Mouse (Mus musculus) limb, embryonic 12.5 days (tissue): ENCODE data around the gene Ube2v1. TPM values are rescaled to one million over a fixed set of nuclear protein-coding genes. Genes with fewer than 3 reads are reported as not detected.
A peak's percentile ranks its signal among the peaks of the same experiment; 100 is the strongest.

Source experiments
- ATAC-seq: fragments of 200-750 bp; cut with Nextera tagmentation; 2 replicates; pipeline ENCODE4 v1.8.0; 2017; ENCODE audit warnings: low read depth, moderate TSS enrichment; ENCODE audit not compliant: insufficient number of reproducible peaks, insufficient read depth, low FRiP score, low TSS enrichment
- H3K27ac ChIP-seq: fragments of 300-500 bp; sonication (generic); 2 replicates; pipeline ENCODE4 v1.5.1; 2016; ENCODE audit warnings: mild to moderate bottlenecking, moderate library complexity
- H3K27me3 ChIP-seq: fragments of 300-500 bp; sonication (generic); 2 replicates; pipeline ENCODE4 v1.6.1; 2016; ENCODE audit warnings: mild to moderate bottlenecking, moderate library complexity
- H3K36me3 ChIP-seq: fragments of 300-500 bp; sonication (generic); 2 replicates; pipeline ENCODE4 v1.6.1; 2016; ENCODE audit warnings: mild to moderate bottlenecking, moderate library complexity
- H3K4me1 ChIP-seq: fragments of 300-500 bp; sonication (generic); replicated peaks from 2 replicates; pipeline ENCODE4 v1.6.1; 2016
- H3K4me2 ChIP-seq: fragments of 300-500 bp; sonication (generic); 2 replicates; pipeline ENCODE4 v1.6.1; 2016; ENCODE audit warnings: mild to moderate bottlenecking, moderate library complexity
- H3K4me3 ChIP-seq: fragments of 300-500 bp; sonication (generic); replicated peaks from 2 replicates; pipeline ENCODE4 v1.5.1; 2016; ENCODE audit warnings: mild to moderate bottlenecking
- H3K9ac ChIP-seq: fragments of 300-500 bp; sonication (generic); replicated peaks from 2 replicates; pipeline ENCODE4 v1.6.1; 2016; ENCODE audit warnings: mild to moderate bottlenecking, moderate library complexity
- H3K9me3 ChIP-seq: fragments of 300-500 bp; sonication (generic); 2 replicates; pipeline ENCODE4 v1.6.1; 2016; ENCODE audit warnings: mild to moderate bottlenecking, moderate library complexity
- WGBS: fragments of 180-500 bp; shearing (Covaris S2); methylation state at CpG from one replicate; pipeline ENCODE4 v1.1.7; 2016; 5-methylcytosine and 5-hydroxymethylcytosine counted together
- polyA plus RNA-seq: library from polyadenylated mRNA; unstranded; fragments of >200 nt; fragmentation: Nextera tagmentation; extraction: Ambion mirVana; gene quantifications from 2 replicates; pipeline ENCODE4 v1.2.1, GENCODE M21; 2016

The Ube2v1 gene
- polyA plus RNA-seq, 1 experiment from 2014 or later, result 267 TPM

GRCm38 (mm10) chr2:167588774-167589577, 42.9 kb downstream of the Ube2v1 start:
- WGBS, result 16% methylated on average over 21 of the region's 21 CpGs
- ATAC-seq, result no peak
- H3K36me3 ChIP-seq, result no peaks in the 10 kb centered on the region
- peaks cover 49% of the 10 kb centered on the region for H3K4me1 ChIP-seq
- peak overlapping the region; percentile 28; the same call in 1 of the 2 replicates for H3K9ac ChIP-seq
- H3K4me2 ChIP-seq, result peak overlapping the region; percentile 27
- no peaks in the 10 kb centered on the region for H3K9me3 ChIP-seq
- no peak overlapping the region for H3K4me3 ChIP-seq
- H3K27ac ChIP-seq, result peak overlapping the region; percentile 50; the same call in 1 of the 2 replicates
- H3K27me3 ChIP-seq, result no peaks in the 10 kb centered on the region

- ATAC-seq, result no peak
- Histone ChIP-seq H3K27ac (peak overlapping the region; percentile 53), H3K4me1 (peaks cover 62% of the 10 kb centered on the region)
Observed at GRCm38 (mm10) chr2:167586976-167587375, 44.9 kb downstream of the Ube2v1 start.

GRCm38 (mm10) chr2:167586041-167586440, 45.9 kb downstream of the Ube2v1 start:
- no peaks in the 10 kb centered on the region for H3K27me3 ChIP-seq
- WGBS, result 8% methylated on average over 8 of the region's 8 CpGs
- no peak overlapping the region for H3K4me3 ChIP-seq
- H3K4me2 ChIP-seq, result no peak overlapping the region
- H3K9me3 ChIP-seq, result no peaks in the 10 kb centered on the region
- H3K9ac ChIP-seq, result no peak overlapping the region; the same call in 1 of the 2 replicates
- H3K4me1 ChIP-seq, result peaks cover 70% of the 10 kb centered on the region
- no peak for ATAC-seq
- no peaks in the 10 kb centered on the region for H3K36me3 ChIP-seq
- peak overlapping the region; percentile 57 for H3K27ac ChIP-seq

More at GRCm38 (mm10) chr2:167586976-167587375, 44.9 kb downstream of the Ube2v1 start:
- Histone ChIP-seq H3K4me3 (no peak overlapping the region), H3K9me3 (no peaks in the 10 kb centered on the region), H3K36me3 (no peaks in the 10 kb centered on the region), H3K9ac (no peak overlapping the region), H3K4me2 (no peak overlapping the region), H3K27me3 (no peaks in the 10 kb centered on the region)
- 14% methylated on average over 9 of the region's 9 CpGs for WGBS

GRCm38 (mm10) chr2:167585273-167585672, 46.6 kb downstream of the Ube2v1 start:
- H3K36me3 ChIP-seq, result no peaks in the 10 kb centered on the region
- H3K9me3 ChIP-seq, result no peaks in the 10 kb centered on the region
- WGBS, result 84% methylated on average over 2 of the region's 2 CpGs
- H3K27ac ChIP-seq, result peak overlapping the region; percentile 57
- H3K27me3 ChIP-seq, result no peaks in the 10 kb centered on the region
- peaks cover 66% of the 10 kb centered on the region for H3K4me1 ChIP-seq
- no peak overlapping the region for H3K4me2 ChIP-seq
- H3K9ac ChIP-seq, result no peak overlapping the region
- H3K4me3 ChIP-seq, result no peak overlapping the region
- ATAC-seq, result no peak

GRCm38 (mm10) chr2:167583161-167583952, 48.5 kb downstream of the Ube2v1 start:
- H3K9me3 ChIP-seq, result no peaks in the 10 kb centered on the region
- H3K27me3 ChIP-seq, result no peaks in the 10 kb centered on the region
- H3K9ac ChIP-seq, result no peak overlapping the region; the same call in 1 of the 2 replicates
- H3K4me2 ChIP-seq, result no peak overlapping the region
- H3K27ac ChIP-seq, result peak overlapping the region; percentile 83
- H3K4me3 ChIP-seq, result no peak overlapping the region
- WGBS, result 7% methylated on average over 10 of the region's 10 CpGs
- ATAC-seq, result no peak
- H3K4me1 ChIP-seq, result peaks cover 62% of the 10 kb centered on the region
- no peaks in the 10 kb centered on the region for H3K36me3 ChIP-seq

GRCm38 (mm10) chr2:167578521-167578920, 53.4 kb downstream of the Ube2v1 start:
- no peak overlapping the region for H3K4me2 ChIP-seq
- 0 out of 2 replicates have a peak overlapping the region, but pooled peaks have one; percentile 17 for H3K27ac ChIP-seq
- WGBS, result 45% methylated on average over 5 of the region's 5 CpGs
- no peak overlapping the region for H3K9ac ChIP-seq
- H3K27me3 ChIP-seq, result no peaks in the 10 kb centered on the region
- ATAC-seq, result no peak
- H3K4me1 ChIP-seq, result peaks cover 33% of the 10 kb centered on the region
- no peaks in the 10 kb centered on the region for H3K9me3 ChIP-seq
- H3K36me3 ChIP-seq, result no peaks in the 10 kb centered on the region
- no peak overlapping the region for H3K4me3 ChIP-seq

- 61% methylated on average over 9 of the region's 9 CpGs for WGBS
- Histone ChIP-seq H3K4me1 (peaks cover 20% of the 10 kb centered on the region), H3K36me3 (no peaks in the 10 kb centered on the region), H3K9ac (no peak overlapping the region), H3K27me3 (no peaks in the 10 kb centered on the region), H3K27ac (no peak overlapping the region), H3K4me3 (no peak overlapping the region), H3K9me3 (no peaks in the 10 kb centered on the region), H3K4me2 (no peak overlapping the region)
- no peak for ATAC-seq
Observed at GRCm38 (mm10) chr2:167577186-167577785, 54.6 kb downstream of the Ube2v1 start.

- Histone ChIP-seq H3K4me3 (no peak overlapping the region), H3K9ac (no peak overlapping the region), H3K27me3 (no peaks in the 10 kb centered on the region), H3K4me1 (peaks cover 9% of the 10 kb centered on the region), H3K36me3 (no peaks in the 10 kb centered on the region), H3K27ac (no peak overlapping the region), H3K4me2 (no peak overlapping the region), H3K9me3 (no peaks in the 10 kb centered on the region)
- ATAC-seq, result no peak
- 84% methylated on average over 8 of the region's 8 CpGs for WGBS
Observed at GRCm38 (mm10) chr2:167576121-167576620, 55.7 kb downstream of the Ube2v1 start.

GRCm38 (mm10) chr2:167575581-167575980, 56.3 kb downstream of the Ube2v1 start:
- 85% methylated on average over 7 of the region's 7 CpGs for WGBS
- H3K36me3 ChIP-seq, result no peaks in the 10 kb centered on the region
- no peaks in the 10 kb centered on the region for H3K27me3 ChIP-seq
- no peak for ATAC-seq
- H3K4me1 ChIP-seq, result peaks cover 9% of the 10 kb centered on the region
- H3K9me3 ChIP-seq, result no peaks in the 10 kb centered on the region
- no peak overlapping the region for H3K4me2 ChIP-seq
- no peak overlapping the region for H3K27ac ChIP-seq
- no peak overlapping the region for H3K9ac ChIP-seq
- H3K4me3 ChIP-seq, result no peak overlapping the region

GRCm38 (mm10) chr2:167574814-167575213, 57.1 kb downstream of the Ube2v1 start:
- Histone ChIP-seq H3K36me3 (no peaks in the 10 kb centered on the region), H3K4me1 (peaks cover 15% of the 10 kb centered on the region), H3K4me3 (no peak overlapping the region), H3K4me2 (no peak overlapping the region), H3K9me3 (no peaks in the 10 kb centered on the region), H3K9ac (no peak overlapping the region), H3K27me3 (no peaks in the 10 kb centered on the region), H3K27ac (no peak overlapping the region)
- 63% methylated on average over 9 of the region's 9 CpGs for WGBS
- ATAC-seq, result no peak
